Mouse (Mus musculus) intestine, embryonic 16.5 days (tissue): ENCODE measurements around the gene Olfr816. TPM values are rescaled to one million over a fixed set of nuclear protein-coding genes. Genes with fewer than 3 reads are reported as not detected.
"Not testable (repeated sequence)": the region's sequence is repeated elsewhere in the genome, so short reads cannot be mapped to it uniquely, and the experiment has no call there.

Experiments
- ATAC-seq: fragments of 200-750 bp; cut with Nextera tagmentation; 2 replicates; pipeline ENCODE4 v1.8.0; 2017; ENCODE audit warnings: moderate TSS enrichment, moderate library complexity
- H3K27ac ChIP-seq: fragments of 300-500 bp; sonication (generic); 2 replicates; pipeline ENCODE4 v1.5.1; 2014; ENCODE audit warnings: mild to moderate bottlenecking, low read length
- H3K27me3 ChIP-seq: fragments of 300-500 bp; sonication (generic); replicated peaks from 2 replicates; pipeline ENCODE4 v1.6.1; 2014; ENCODE audit warnings: low read length, control low read depth, mixed read lengths; ENCODE audit not compliant: control insufficient read depth, insufficient read depth
- H3K36me3 ChIP-seq: fragments of 300-500 bp; sonication (generic); 2 replicates; pipeline ENCODE4 v1.6.1; 2014; ENCODE audit warnings: low read length, control low read depth; ENCODE audit not compliant: control insufficient read depth, insufficient read depth
- H3K4me1 ChIP-seq: fragments of 300-500 bp; sonication (generic); 2 replicates; pipeline ENCODE4 v1.6.1; 2014; ENCODE audit warnings: low read length, control low read depth, mixed read lengths; ENCODE audit not compliant: control insufficient read depth, insufficient read depth
- H3K4me2 ChIP-seq: fragments of 300-500 bp; sonication (generic); 2 replicates; pipeline ENCODE4 v1.6.1; 2014; ENCODE audit warnings: low read depth, low read length, control low read depth
- H3K4me3 ChIP-seq: fragments of 300-500 bp; sonication (generic); 2 replicates; pipeline ENCODE4 v1.5.1; 2014; ENCODE audit warnings: mild to moderate bottlenecking, low read length
- H3K9ac ChIP-seq: fragments of 300-500 bp; sonication (generic); 2 replicates; pipeline ENCODE4 v1.6.1; 2014; ENCODE audit warnings: low read depth, low read length
- H3K9me3 ChIP-seq: fragments of 300-500 bp; sonication (generic); 2 replicates; pipeline ENCODE4 v1.6.1; 2016; ENCODE audit warnings: low read length, control low read depth; ENCODE audit not compliant: control insufficient read depth
- WGBS: fragments of 180-500 bp; shearing (Covaris S2); extraction: QIAGEN DNeasy Blood & Tissue Kit; methylation state at CpG from one replicate; pipeline ENCODE4 v1.1.7; 2014; 5-methylcytosine and 5-hydroxymethylcytosine counted together
- polyA plus RNA-seq: library from polyadenylated mRNA; unstranded; fragments of >200 nt; fragmentation: Nextera tagmentation; extraction: Ambion mirVana; gene quantifications from 2 replicates; pipeline ENCODE4 v1.2.1, GENCODE M21; 2015

Olfr816 gene
- polyA plus RNA-seq, result not detected in 2 replicates

DNA sequence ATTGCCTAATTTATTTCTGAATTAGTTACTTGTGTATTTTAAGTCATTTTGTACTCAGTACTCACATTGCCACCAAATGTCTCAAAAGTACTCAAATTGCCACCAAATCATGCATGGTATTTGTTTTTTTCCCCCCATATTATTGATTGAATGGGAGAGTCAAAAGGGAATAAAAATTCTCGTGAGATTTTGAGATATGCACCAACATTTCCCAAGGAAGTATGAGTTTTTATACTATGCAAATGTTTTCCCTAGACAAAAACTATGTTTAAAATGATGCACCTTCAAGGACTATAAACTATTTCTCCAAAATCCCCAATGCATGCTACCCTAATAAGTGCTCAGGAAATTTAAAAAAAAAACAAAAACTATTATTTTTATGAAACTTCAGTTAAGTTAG lies at the start of gene Olfr816:
Gene Olfr816 (minus strand): TSS at position 101 of the 400 bp plus-strand sequence.
- Histone ChIP-seq H3K4me3 (no peak within 1 kb of the TSS), H3K9ac (no peak within 1 kb of the TSS), H3K27ac (no peak within 1 kb of the TSS), H3K4me1 (no peaks in the 10 kb centered on the region), H3K27me3 (no peaks in the 10 kb centered on the region), H3K36me3 (no peaks in the 10 kb centered on the region), H3K4me2 (no peak within 1 kb of the TSS), H3K9me3 (no peaks in the 10 kb centered on the region)
- no peak for ATAC-seq
- 55% methylated on average over 1 of the region's 1 CpGs for WGBS

GRCm38 (mm10) chr10:129949000-129949399 lies 33.6 kb upstream of the Olfr816 start, which contains the start of gene Olfr818:
Gene Olfr818, minus strand, starts transcription at chr10:129949100.
- H3K4me2 ChIP-seq, result no peak within 1 kb of the TSS
- H3K27ac ChIP-seq, result no peak within 1 kb of the TSS
- no peak for ATAC-seq
- H3K9me3 ChIP-seq, result no peaks in the 10 kb centered on the region
- no peaks in the 10 kb centered on the region for H3K36me3 ChIP-seq
- no peak within 1 kb of the TSS for H3K9ac ChIP-seq
- H3K27me3 ChIP-seq, result no peaks in the 10 kb centered on the region
- no peak within 1 kb of the TSS for H3K4me3 ChIP-seq
- no peaks in the 10 kb centered on the region for H3K4me1 ChIP-seq
- WGBS, result 90% methylated on average over 2 of the region's 2 CpGs

DNA sequence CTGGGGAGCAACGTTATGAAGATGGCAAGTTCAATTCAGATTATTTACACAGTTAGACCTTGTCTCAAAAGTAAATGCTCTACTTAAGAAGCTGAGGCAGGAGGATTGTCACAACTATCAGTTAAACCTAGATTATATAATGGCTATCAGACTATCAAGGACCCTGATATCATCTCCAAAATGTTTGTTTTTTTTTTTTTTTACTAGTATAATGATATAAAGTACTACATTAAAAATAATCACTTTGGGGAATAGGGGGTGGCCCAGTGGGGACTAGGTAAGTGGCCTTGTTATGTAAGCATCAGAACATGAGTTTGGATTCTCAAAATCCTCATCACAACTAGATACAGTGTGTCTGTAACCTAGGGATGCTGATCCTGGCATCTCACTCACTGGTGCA lies 9.6 kb downstream of the Olfr816 start, which contains the start of gene Olfr815:
Gene Olfr815 (minus strand): TSS at position 101 of the 400 bp plus-strand sequence.
- H3K9me3 ChIP-seq, H3K36me3 ChIP-seq, H3K27ac ChIP-seq, H3K4me3 ChIP-seq, H3K9ac ChIP-seq, ATAC-seq, H3K27me3 ChIP-seq, H3K4me2 ChIP-seq, H3K4me1 ChIP-seq: not testable (repeated sequence)
- no CpG with 5 or more reads among the region's 1 CpGs for WGBS

- H3K4me2 ChIP-seq, result no peak overlapping the region
- H3K36me3 ChIP-seq, result no peaks in the 10 kb centered on the region
- H3K9ac ChIP-seq, result no peak overlapping the region
- no peak overlapping the region for H3K27ac ChIP-seq
- ATAC-seq, result no peak
- no peaks in the 10 kb centered on the region for H3K4me1 ChIP-seq
- H3K9me3 ChIP-seq, result no peaks in the 10 kb centered on the region
- no peak overlapping the region for H3K4me3 ChIP-seq
- WGBS, result 93% methylated on average over 7 of the region's 7 CpGs
- no peaks in the 10 kb centered on the region for H3K27me3 ChIP-seq
Measured at GRCm38 (mm10) chr10:129885934-129886333, 29.5 kb downstream of the Olfr816 start.

DNA sequence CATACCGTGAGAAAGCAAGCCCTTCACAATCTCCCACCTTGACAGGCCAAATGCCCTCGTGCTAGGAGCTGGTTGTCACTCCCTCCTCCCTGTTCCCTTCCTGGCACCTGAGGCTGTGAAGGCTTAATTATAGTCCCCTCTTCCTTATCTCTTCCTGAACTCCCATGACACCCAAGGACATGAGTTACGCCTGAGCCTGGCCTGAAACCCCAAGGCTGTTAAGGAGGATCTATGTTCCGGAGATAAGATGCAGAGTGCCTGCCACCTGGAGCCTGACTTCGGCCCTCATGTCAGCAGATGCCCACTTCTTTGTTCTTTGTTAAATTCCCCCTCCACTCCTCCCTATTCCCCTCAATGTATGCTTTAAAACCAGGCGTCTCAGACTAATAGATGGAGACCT lies 29.9 kb downstream of the Olfr816 start:
- H3K4me3 ChIP-seq, H3K4me1 ChIP-seq, H3K4me2 ChIP-seq, H3K9me3 ChIP-seq, H3K27ac ChIP-seq, H3K27me3 ChIP-seq, H3K36me3 ChIP-seq, H3K9ac ChIP-seq, ATAC-seq: not testable (repeated sequence)
- WGBS, result 73% methylated on average over 6 of the region's 6 CpGs

DNA sequence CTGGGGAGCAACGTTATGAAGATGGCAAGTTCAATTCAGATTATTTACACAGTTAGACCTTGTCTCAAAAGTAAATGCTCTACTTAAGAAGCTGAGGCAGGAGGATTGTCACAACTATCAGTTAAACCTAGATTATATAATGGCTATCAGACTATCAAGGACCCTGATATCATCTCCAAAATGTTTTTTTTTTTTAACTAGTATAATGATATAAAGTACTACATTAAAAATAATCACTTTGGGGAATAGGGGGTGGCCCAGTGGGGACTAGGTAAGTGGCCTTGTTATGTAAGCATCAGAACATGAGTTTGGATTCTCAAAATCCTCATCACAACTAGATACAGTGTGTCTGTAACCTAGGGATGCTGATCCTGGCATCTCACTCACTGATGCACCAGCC lies 35.6 kb downstream of the Olfr816 start, which contains the start of gene Olfr814:
Gene Olfr814 (minus strand): TSS at position 101 of the 400 bp plus-strand sequence.
- H3K36me3 ChIP-seq, H3K27me3 ChIP-seq, H3K27ac ChIP-seq, H3K4me3 ChIP-seq, H3K4me2 ChIP-seq, H3K9ac ChIP-seq, H3K4me1 ChIP-seq, ATAC-seq, H3K9me3 ChIP-seq: not testable (repeated sequence)
- no CpG with 5 or more reads among the region's 1 CpGs for WGBS

Other genes starting within 250 kb of the Olfr816 start
- gene Olfr801, start 241.7 kb downstream of the Olfr816 start, polyA plus RNA-seq, result not detected in 2 replicates
- gene Olfr802, start 227.4 kb downstream of the Olfr816 start, polyA plus RNA-seq, result not detected in 2 replicates
- gene Olfr803, start 221.3 kb downstream of the Olfr816 start, polyA plus RNA-seq, result not detected in 2 replicates
- not detected in 2 replicates for gene Olfr804, start 212.4 kb downstream of the Olfr816 start, polyA plus RNA-seq
- not detected in 2 replicates for gene Olfr805, start 186.2 kb downstream of the Olfr816 start, polyA plus RNA-seq
- not detected in 2 replicates for gene Olfr806, start 173.7 kb downstream of the Olfr816 start, polyA plus RNA-seq
- gene Olfr807, start 157.8 kb downstream of the Olfr816 start, polyA plus RNA-seq, result not detected in 2 replicates
- not detected in 2 replicates for gene Olfr808, start 150.1 kb downstream of the Olfr816 start, polyA plus RNA-seq
- not detected in 2 replicates for gene Olfr809, start 141.0 kb downstream of the Olfr816 start, polyA plus RNA-seq
- gene Olfr810, start 120.7 kb downstream of the Olfr816 start, polyA plus RNA-seq, result not detected in 2 replicates
- not detected in 2 replicates for gene Olfr811, start 111.2 kb downstream of the Olfr816 start, polyA plus RNA-seq
- not detected in 2 replicates for gene Olfr812, start 69.5 kb downstream of the Olfr816 start, polyA plus RNA-seq
- gene Olfr813, start 60.2 kb downstream of the Olfr816 start, polyA plus RNA-seq, result not detected in 2 replicates
- gene Olfr814, start 35.7 kb downstream of the Olfr816 start, polyA plus RNA-seq, result not detected in 2 replicates
- gene Olfr815, start 9.7 kb downstream of the Olfr816 start, polyA plus RNA-seq, result not detected in 2 replicates
- gene Olfr818, start 33.5 kb upstream of the Olfr816 start, polyA plus RNA-seq, result not detected in 2 replicates
- gene Olfr819, start 51.7 kb upstream of the Olfr816 start, polyA plus RNA-seq, result not detected in 2 replicates
- gene Olfr247, start 60.5 kb upstream of the Olfr816 start, polyA plus RNA-seq, result not detected in 2 replicates
- not detected in 2 replicates for gene Gm10310, start 69.5 kb upstream of the Olfr816 start, polyA plus RNA-seq
- gene Olfr820, start 97.0 kb upstream of the Olfr816 start, polyA plus RNA-seq, result not detected in 2 replicates
- not detected in 2 replicates for gene Olfr821, start 114.8 kb upstream of the Olfr816 start, polyA plus RNA-seq
- not detected in 2 replicates for gene Olfr822, start 155.6 kb upstream of the Olfr816 start, polyA plus RNA-seq
- not detected in 2 replicates for gene Olfr823, start 199.8 kb upstream of the Olfr816 start, polyA plus RNA-seq
- not detected in 2 replicates for gene Olfr824, start 214.4 kb upstream of the Olfr816 start, polyA plus RNA-seq